Mouse (Mus musculus): ENCODE measurements around the gene Arhgap25. TPM values are rescaled to one million over a fixed set of nuclear protein-coding genes. Genes with fewer than 3 reads are reported as not detected.
"Not testable (repeated sequence)": the region's sequence is repeated elsewhere in the genome, so short reads cannot be mapped to it uniquely, and the experiment has no call there.

The Arhgap25 gene
- polyA plus RNA-seq (2012; rRNA removed) = 0.39 and 0.70 TPM in 2 replicates

DNA sequence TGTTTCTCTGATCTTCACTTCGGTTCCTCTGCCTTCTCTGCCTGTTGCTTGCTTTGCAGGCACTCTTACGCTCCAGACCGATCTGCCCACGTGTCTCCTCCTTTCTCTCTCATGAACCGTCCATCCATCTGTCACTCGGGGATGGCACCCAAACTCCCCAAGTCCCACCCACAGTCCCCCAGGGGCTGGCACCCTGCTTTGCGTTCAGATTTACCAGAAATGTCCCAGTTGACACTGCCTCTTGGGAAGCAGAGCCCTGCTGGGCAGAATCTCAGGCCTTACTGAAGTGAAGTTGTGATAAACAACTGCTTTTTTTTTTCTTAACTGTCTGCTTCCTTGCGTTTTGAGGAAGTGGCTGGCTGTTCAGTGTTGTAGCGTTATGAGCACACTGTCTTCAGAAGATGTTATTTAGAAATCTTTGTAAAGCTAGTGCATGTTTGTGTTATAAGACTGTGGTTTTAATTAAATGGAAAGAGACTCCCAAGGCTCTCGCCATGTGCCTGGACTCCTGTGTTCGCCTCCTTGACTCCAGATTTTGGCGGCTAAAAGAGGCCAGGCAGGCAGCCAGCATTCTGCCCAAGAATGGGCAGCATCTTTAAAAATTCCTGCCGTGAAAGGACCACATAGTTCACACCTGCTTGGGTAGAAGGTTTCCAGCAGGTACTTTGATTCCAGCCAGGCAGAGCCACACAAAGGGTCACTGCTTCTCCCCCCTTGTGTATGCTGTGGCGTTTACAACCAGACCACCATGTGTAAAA, at the start of gene Arhgap25:
TSS of gene Arhgap25 (minus strand) at position 307 of the 758 bp plus-strand sequence.
- DNase-seq = no peak
- WGBS = 13% methylated on average over 14 of the region's 14 CpGs
- TF ChIP-seq CTCF (IDR thresholded peaks at IDR 0.05; ENCODE audit: borderline replicate concordance, insufficient read depth, low read depth, low read length) = no peak
- TF ChIP-seq POLR2A (IDR thresholded peaks at IDR 0.05; ENCODE audit: borderline replicate concordance, insufficient read depth, low read length) = no peak
- H3K4me3 ChIP-seq (replicated peaks; ENCODE audit: insufficient read depth, low read depth, low read length) = no peak within 1 kb of the TSS
- no peak within 1 kb of the TSS for H3K27ac ChIP-seq (ENCODE audit: insufficient read depth, low read length)
- no peaks in the 10 kb centered on the region for H3K27me3 ChIP-seq (ENCODE audit: control insufficient read depth, insufficient read depth, low read length)
- no peaks in the 10 kb centered on the region for H3K4me1 ChIP-seq (ENCODE audit: control insufficient read depth, insufficient read depth, low read length)

- no peak for TF ChIP-seq POLR2A (IDR thresholded peaks at IDR 0.05; ENCODE audit: borderline replicate concordance, insufficient read depth, low read length)
- TF ChIP-seq CTCF (IDR thresholded peaks at IDR 0.05; ENCODE audit: borderline replicate concordance, insufficient read depth, low read depth, low read length) = no peak
- WGBS = 54% methylated on average over 6 of the region's 6 CpGs
- H3K27ac ChIP-seq (ENCODE audit: insufficient read depth, low read length) = no peak overlapping the region
- no peak for DNase-seq
- no peaks in the 10 kb centered on the region for H3K27me3 ChIP-seq (ENCODE audit: control insufficient read depth, insufficient read depth, low read length)
- no peak overlapping the region for H3K4me3 ChIP-seq (replicated peaks; ENCODE audit: insufficient read depth, low read depth, low read length)
- H3K4me1 ChIP-seq (ENCODE audit: control insufficient read depth, insufficient read depth, low read length) = no peaks in the 10 kb centered on the region
Measured at GRCm38 (mm10) chr6:87582456-87582855, 49.4 kb upstream of the Arhgap25 start.

GRCm38 (mm10) chr6:87581581-87581980, 48.5 kb upstream of the Arhgap25 start:
- H3K27me3 ChIP-seq (ENCODE audit: control insufficient read depth, insufficient read depth, low read length) = no peaks in the 10 kb centered on the region
- H3K27ac ChIP-seq (ENCODE audit: insufficient read depth, low read length) = no peak overlapping the region
- TF ChIP-seq POLR2A (IDR thresholded peaks at IDR 0.05; ENCODE audit: borderline replicate concordance, insufficient read depth, low read length) = no peak
- TF ChIP-seq CTCF (IDR thresholded peaks at IDR 0.05; ENCODE audit: borderline replicate concordance, insufficient read depth, low read depth, low read length) = no peak
- DNase-seq = no peak
- no peaks in the 10 kb centered on the region for H3K4me1 ChIP-seq (ENCODE audit: control insufficient read depth, insufficient read depth, low read length)
- 91% methylated on average over 18 of the region's 18 CpGs for WGBS
- H3K4me3 ChIP-seq (replicated peaks; ENCODE audit: insufficient read depth, low read depth, low read length) = no peak overlapping the region

DNA sequence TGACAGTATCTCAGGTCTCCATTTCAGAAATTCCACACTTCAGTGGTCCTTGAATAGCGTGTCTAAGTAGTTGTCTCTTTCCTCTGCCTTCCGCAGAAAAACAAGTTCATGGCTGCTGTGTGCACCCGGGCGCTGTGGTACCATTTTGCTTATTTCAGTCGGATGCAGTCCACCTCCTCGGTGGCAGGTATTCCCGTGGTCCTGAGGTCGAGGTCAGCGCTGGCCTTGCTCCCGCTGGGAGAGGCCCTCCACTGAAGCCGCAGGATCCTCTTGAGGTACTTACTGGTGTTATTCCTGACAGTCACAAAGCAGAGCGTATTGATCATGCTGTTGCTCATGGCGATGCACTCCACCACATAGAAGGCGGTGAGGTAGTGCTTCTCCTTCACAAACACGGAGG, 48.0 kb upstream of the Arhgap25 start:
- Histone ChIP-seq H3K4me3 (replicated peaks; ENCODE audit: insufficient read depth, low read depth, low read length) (no peak overlapping the region), H3K27ac (ENCODE audit: insufficient read depth, low read length) (no peak overlapping the region), H3K4me1 (ENCODE audit: control insufficient read depth, insufficient read depth, low read length) (no peaks in the 10 kb centered on the region), H3K27me3 (ENCODE audit: control insufficient read depth, insufficient read depth, low read length) (no peaks in the 10 kb centered on the region)
- no peak for DNase-seq
- WGBS = 87% methylated on average over 15 of the region's 15 CpGs
- TF ChIP-seq CTCF (IDR thresholded peaks at IDR 0.05; ENCODE audit: borderline replicate concordance, insufficient read depth, low read depth, low read length) (no peak), POLR2A (IDR thresholded peaks at IDR 0.05; ENCODE audit: borderline replicate concordance, insufficient read depth, low read length) (no peak)

GRCm38 (mm10) chr6:87578247-87578646, 45.2 kb upstream of the Arhgap25 start:
- no peak for DNase-seq
- H3K4me3 ChIP-seq (replicated peaks; ENCODE audit: insufficient read depth, low read depth, low read length) = no peak overlapping the region
- H3K27me3 ChIP-seq (ENCODE audit: control insufficient read depth, insufficient read depth, low read length) = no peaks in the 10 kb centered on the region
- H3K27ac ChIP-seq (ENCODE audit: insufficient read depth, low read length) = no peak overlapping the region
- TF ChIP-seq CTCF (IDR thresholded peaks at IDR 0.05; ENCODE audit: borderline replicate concordance, insufficient read depth, low read depth, low read length) (0 out of 2 replicates have a peak, but pooled peaks have one; percentile 25), POLR2A (IDR thresholded peaks at IDR 0.05; ENCODE audit: borderline replicate concordance, insufficient read depth, low read length) (no peak)
- 41% methylated on average over 9 of the region's 9 CpGs for WGBS
- H3K4me1 ChIP-seq (ENCODE audit: control insufficient read depth, insufficient read depth, low read length) = no peaks in the 10 kb centered on the region

GRCm38 (mm10) chr6:87576648-87577330, 43.7 kb upstream of the Arhgap25 start:
- 54% methylated on average over 4 of the region's 4 CpGs for WGBS
- H3K4me1 ChIP-seq (ENCODE audit: control insufficient read depth, insufficient read depth, low read length) = no peaks in the 10 kb centered on the region
- no peaks in the 10 kb centered on the region for H3K27me3 ChIP-seq (ENCODE audit: control insufficient read depth, insufficient read depth, low read length)
- no peak overlapping the region for H3K27ac ChIP-seq (ENCODE audit: insufficient read depth, low read length)
- H3K4me3 ChIP-seq (replicated peaks; ENCODE audit: insufficient read depth, low read depth, low read length) = no peak overlapping the region
- TF ChIP-seq CTCF (IDR thresholded peaks at IDR 0.05; ENCODE audit: borderline replicate concordance, insufficient read depth, low read depth, low read length) (no peak), POLR2A (IDR thresholded peaks at IDR 0.05; ENCODE audit: borderline replicate concordance, insufficient read depth, low read length) (no peak)
- DNase-seq = no peak

- not testable (repeated sequence) for H3K27ac ChIP-seq (ENCODE audit: insufficient read depth, low read length); H3K4me1 ChIP-seq (ENCODE audit: control insufficient read depth, insufficient read depth, low read length); DNase-seq; H3K27me3 ChIP-seq (ENCODE audit: control insufficient read depth, insufficient read depth, low read length); H3K4me3 ChIP-seq (replicated peaks; ENCODE audit: insufficient read depth, low read depth, low read length)
Measured at GRCm38 (mm10) chr6:87571863-87572262, 38.8 kb upstream of the Arhgap25 start.
